Mouse (Mus musculus) ES-Bruce4 (cell line): ENCODE results near the gene Rbms3.

Source experiments
- CTCF ChIP-seq: IDR thresholded peaks from one replicate; pipeline ENCODE4 v1.8.1; 2011; ENCODE audit warnings: low read depth, low read length
- POLR2A ChIP-seq: IDR thresholded peaks from one replicate; pipeline ENCODE4 v1.8.1; 2011; ENCODE audit warnings: low read length; ENCODE audit not compliant: insufficient read depth

- no peak for TF ChIP-seq CTCF
- TF ChIP-seq POLR2A: no peak
These were observed 536.2 kb downstream of the Rbms3 start for GRCm38 (mm10) chr9:117093551-117093950.
